Mouse (Mus musculus) urinary bladder, adult 18-20 months (tissue): ENCODE data around the gene Ryr1.
"Not testable (repeated sequence)": the region's sequence is repeated elsewhere in the genome, so short reads cannot be mapped to it uniquely, and the experiment has no call there.

ENCODE experiments used
- DNase-seq, 2 experiments: peaks; one replicate each; pipeline ENCODE4 v3.0.0; 2022; ENCODE audit warnings: low spot score in 2 of 2, mixed read lengths in 2 of 2

The Ryr1 gene

GRCm38 (mm10) chr7:29084411-29084810 is 40.6 kb downstream of the Ryr1 start:
- no peak for DNase-seq

GRCm38 (mm10) chr7:29079419-29079950 is 45.5 kb downstream of the Ryr1 start:
- DNase-seq: no peak

GRCm38 (mm10) chr7:29076977-29077376 is 48.0 kb downstream of the Ryr1 start:
- DNase-seq: no peak

GRCm38 (mm10) chr7:29075208-29075607 is 49.8 kb downstream of the Ryr1 start:
- no peak for DNase-seq

DNA sequence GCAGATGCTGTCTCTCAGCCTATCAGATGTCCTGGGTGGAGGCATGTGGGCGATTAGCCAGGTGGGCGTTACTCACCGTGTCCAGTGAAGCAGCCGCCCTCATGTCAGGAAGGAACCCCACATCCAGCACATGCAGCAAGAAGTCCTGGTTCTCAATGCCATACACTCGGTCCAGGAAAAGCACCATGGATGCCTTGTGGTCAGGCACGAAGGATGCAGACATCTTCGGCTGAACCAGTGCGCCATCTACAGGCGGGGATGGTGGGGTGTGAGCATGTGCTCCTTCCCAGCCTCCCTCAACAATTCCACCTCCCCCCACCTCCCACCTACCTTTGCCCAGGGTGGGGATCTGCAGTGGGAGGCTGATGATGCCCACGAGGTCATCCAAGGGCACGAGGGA is 52.3 kb downstream of the Ryr1 start:
- DNase-seq: no peak

DNA sequence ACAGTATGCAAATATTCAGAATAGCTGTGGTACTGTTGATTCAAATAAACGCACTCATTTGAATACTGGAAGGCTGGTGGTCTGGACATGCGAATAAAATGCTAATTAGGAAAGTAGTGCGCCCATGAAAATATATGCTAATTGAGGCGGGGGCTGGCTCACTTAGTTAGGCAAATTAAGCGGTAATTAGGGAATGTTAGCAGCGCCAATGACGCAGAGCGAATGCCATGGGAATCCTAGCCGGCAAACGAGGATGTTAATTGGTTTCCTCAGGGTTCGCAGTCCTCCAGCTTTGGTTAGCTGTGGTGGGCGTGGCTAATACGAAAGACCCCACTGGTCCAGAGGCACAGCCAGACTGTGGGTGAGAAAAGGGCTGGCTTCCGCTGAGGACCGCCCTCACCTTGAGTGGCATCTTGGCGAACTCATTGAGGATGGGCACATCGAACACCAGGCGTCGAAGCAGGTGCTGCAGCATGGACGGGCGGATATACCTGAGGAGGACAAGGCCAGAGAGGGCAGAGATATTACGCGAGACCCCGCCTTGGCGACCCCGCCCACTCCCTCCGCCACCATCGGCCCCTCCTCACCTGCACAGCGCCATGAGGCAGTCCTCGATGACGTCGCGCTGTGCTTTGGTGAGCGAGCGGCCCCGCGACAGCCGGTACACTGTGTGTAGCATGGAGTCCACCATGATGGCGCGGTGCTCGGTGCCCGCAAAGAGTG is 53.6 kb downstream of the Ryr1 start:
- DNase-seq: no peak

DNA sequence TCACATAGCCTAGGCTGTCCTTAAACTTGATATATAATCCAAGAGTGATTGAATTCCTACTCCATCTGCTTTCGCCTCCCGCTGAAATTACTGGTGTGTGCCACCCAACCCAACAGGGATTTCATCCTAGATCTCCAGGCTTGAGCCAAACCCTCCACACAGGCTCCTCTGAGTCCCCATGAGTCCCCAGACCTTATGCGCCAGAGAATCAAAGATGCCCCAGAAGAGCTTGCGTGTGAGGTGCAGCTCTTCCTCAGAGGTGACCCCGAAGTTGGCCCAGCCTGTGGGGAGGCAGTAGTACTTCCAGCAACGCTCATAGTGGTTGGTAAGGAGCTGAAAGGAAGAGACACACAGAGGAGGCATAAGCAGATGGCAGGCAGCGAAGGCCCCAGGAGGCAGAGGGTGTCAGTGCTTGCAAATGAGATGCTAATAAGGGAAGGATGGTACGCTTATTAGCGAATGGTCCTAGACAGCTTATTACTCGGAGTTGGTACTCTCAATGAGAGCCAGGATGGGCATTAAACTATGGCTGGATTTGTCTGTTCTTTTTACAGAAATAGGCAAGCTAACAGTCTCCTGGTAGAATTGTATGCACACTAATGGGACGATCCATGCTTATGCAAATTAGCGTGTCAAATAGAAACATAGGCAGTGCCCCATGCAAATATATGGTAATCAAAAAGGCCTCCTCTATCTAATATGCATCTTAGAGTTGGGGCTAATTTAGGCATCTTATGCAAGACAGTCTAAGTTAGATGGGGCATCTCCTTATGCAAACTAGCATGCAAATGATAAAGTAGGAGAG is 54.4 kb downstream of the Ryr1 start:
- no peak for DNase-seq

DNA sequence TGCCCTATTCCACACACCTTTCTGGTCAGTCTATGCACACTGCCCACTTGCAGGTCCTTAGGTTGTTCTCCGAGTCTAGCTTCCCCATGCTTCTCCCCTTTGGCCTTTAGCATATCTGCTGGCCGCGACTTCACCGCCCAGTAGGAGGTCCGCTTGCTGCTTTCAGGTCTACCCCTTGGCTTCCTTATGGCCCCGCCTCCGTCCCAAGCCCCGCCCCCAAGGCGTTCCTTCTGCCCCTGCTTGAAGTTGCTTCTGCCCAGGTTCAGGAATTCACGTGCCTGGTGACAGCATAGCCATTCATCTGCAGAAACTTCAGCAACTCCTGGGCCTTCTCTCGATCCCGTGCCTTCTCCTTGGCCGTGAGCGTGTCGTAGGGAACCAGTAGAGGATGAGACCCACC is 57.2 kb downstream of the Ryr1 start:
- peak in 1 of 2 experiments; percentile 23 for DNase-seq

DNA sequence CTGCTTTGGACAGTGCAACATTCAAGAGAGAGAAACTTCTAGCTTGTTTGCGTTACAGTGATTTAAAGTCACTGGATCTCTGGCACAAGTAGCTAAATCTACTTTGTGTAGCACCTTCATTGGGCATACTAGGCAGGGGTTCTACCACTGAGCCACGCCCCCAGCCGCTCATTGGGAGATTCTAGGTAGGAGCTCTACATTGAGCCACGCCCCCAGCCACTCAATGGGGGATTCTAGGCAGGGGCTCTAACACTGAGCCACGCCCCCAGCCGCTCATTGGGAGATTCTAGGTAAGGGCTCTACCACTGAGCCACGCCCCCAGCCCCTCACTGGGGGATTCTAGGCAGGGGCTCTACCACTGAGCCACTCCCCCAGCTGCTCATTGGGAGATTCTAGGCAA is 61.5 kb downstream of the Ryr1 start:
- not testable (repeated sequence) for DNase-seq

DNA sequence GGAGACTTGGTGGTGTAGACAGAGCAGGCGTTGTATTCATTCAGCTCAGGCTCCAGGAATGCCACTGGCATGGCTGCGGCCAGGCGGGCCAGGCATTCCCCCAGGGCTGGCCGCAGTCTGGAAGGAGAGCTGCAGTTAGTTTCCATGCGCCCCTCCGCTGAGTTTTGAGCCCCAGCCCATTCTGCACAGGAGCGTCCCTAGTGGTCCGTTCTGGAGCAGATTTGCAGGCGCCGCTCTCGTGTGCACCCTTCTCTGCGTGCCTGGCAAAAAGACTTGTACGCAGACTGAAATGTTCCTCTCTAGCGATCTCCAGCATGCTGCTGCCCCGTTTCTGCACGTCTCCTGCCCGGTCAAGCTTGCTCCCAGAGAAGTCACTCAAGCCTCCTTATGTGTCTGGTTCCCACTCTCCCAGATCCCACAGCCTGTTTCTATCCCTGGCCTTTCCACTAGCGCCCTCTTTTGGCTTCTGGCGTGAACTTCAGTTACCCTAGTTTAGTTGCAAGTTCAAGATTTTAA is 63.4 kb downstream of the Ryr1 start:
- no peak for DNase-seq

GRCm38 (mm10) chr7:29059445-29059844 is 65.5 kb downstream of the Ryr1 start:
- no peak for DNase-seq

- no peak for DNase-seq
Measured at GRCm38 (mm10) chr7:29052821-29053220, 72.2 kb downstream of the Ryr1 start.

DNA sequence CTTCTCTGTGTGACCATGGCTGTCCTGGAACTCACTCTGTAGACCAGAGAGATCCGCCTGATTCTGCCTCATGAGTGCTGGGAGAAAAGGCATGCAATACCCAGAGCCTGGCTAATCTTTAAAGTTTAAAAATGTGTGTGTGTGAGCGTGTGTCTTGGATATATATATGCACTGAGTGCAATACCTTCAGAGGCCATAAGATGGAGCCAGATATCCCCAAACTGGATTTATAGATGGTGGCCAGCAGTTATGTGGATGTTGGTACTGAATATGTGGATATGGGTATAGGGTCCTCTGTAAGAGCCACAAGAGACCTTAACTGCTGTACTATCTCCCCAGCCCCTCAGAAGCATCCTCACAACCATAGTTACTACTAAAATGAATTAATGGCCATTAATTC is 74.2 kb downstream of the Ryr1 start:
- DNase-seq: no peak

DNA sequence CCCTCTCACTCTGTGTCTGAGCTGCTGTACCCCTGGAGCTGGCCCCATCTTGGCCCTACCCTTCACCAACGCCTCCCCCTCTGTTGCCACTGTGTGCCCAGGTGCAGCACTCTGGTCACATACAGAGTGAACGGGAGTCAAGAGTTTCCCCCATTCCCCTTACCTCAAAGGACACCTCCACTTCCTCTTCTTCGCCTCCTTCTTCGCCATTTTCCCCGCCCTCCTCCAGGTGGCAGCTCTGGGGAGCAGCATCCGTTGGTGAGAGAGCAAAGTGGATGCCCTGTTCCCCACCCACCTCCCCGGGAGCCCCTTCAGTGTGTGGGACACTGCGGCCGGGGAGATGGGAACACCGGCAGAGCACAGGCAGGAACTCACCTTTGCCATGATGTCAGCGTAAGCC is 76.4 kb downstream of the Ryr1 start:
- DNase-seq: no peak

GRCm38 (mm10) chr7:29048070-29048469 is 76.9 kb downstream of the Ryr1 start:
- DNase-seq: no peak

DNA sequence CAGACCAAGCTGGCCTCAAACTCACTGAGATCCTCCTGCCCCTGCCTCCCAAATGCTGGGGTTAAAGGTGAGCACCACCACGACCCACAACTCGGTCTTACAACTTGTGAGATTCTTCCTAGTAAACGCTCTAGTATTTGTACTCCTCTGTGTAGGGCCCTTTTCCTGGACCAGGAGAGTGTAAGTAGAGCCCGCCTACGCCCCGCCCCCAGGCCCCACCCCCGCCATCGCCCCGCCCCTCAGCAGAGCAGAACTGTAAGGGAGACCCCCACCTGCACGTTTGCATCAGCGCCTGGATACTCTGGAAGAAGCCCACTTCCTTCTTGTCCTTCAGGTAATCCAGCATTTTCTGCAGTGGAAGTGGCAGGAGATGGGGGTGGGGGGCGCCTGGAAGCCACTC is 78.4 kb downstream of the Ryr1 start:
- no peak for DNase-seq

DNA sequence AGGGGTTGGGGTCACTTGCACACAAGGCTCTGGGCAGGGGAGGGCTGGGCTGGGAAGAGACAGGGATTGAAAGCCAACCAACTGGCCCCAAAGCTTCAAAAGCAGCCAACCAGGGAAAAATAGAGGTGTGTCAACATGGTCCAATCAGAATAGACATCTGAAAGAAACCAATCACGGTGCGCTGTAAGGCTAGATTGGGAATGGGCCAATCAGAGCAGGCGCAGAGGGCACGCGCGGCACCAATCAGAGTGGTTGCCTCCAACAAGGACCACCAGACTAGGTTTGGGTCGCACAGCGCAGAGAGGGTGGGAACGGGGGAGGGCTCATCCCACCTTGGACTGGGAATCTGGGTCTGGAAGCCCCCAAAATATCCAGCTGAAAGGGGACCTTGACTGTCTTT is 80.7 kb downstream of the Ryr1 start:
- no peak for DNase-seq

DNA sequence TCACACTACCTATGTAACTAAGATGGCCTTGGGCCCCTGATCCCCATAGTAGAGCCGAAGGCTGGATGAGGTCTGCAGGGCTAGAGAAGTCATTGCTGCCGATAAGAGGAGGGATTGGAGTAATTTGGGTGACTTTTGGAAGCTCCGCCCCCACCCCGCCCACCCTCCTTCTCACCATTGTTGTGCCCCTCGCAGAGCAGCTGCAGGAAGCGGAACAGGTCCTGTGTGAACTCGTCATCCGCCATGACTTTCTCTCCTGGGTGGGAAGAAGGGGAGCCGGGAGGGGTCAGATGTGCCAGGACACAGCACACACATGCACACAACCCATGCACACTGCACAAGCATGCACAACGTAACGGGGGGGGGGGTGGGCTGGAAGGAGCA is 81.3 kb downstream of the Ryr1 start:
- no peak for DNase-seq

DNA sequence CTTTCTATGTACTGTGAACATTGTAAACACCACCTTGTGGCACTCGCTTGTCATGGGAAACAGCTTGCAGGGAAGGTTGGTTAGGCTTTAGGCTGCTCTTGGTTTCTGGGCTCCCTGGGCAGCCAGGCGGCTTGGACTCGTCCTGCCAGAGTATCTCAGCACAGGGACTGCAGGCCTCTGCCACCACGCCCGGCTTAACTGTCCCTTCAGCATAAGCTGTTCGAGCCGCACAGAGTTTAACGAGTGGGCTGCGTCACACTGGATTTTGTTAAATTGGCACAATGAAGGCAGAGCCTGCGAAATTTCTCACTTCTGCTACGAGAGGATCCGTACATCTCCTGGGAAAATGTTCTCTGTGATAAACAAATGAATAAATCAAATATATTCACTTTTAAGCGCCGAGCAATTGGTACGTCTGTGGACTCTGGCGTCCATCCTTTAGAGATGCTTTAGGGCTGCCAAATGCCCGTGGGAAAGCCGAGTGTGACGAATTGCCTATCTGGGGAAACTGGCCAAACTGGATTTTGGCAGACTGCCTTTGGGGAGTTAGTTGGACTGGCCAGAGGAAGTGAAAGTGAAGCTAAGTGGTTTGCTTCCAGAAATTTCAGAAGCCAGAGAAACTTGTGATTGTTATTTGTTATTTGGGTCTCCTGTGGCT is 81.8 kb downstream of the Ryr1 start:
- DNase-seq: peak; percentile 42 to 73

GRCm38 (mm10) chr7:29041194-29041593 is 83.8 kb downstream of the Ryr1 start:
- no peak for DNase-seq

- DNase-seq: no peak
Measured at GRCm38 (mm10) chr7:29039985-29040661, 84.9 kb downstream of the Ryr1 start.

- peak; percentile 66 to 77 for DNase-seq
Measured at GRCm38 (mm10) chr7:29039604-29039984, 85.4 kb downstream of the Ryr1 start.
